Mouse (Mus musculus) embryonic facial prominence, embryonic 12.5 days (tissue): Measurements from ENCODE around the gene Plekhg3. TPM values are rescaled to one million over a fixed set of nuclear protein-coding genes. Genes with fewer than 3 reads are reported as not detected.

Source experiments
- ATAC-seq: fragments of 200-750 bp; cut with Nextera tagmentation; 2 replicates; pipeline ENCODE4 v1.8.0; 2017; ENCODE audit not compliant: insufficient number of reproducible peaks, insufficient read depth, low FRiP score, low TSS enrichment
- H3K27ac ChIP-seq: fragments of 300-500 bp; sonication (generic); 2 replicates; pipeline ENCODE4 v1.5.1; 2016; ENCODE audit warnings: mild to moderate bottlenecking
- H3K27me3 ChIP-seq: fragments of 300-500 bp; sonication (generic); 2 replicates; pipeline ENCODE4 v1.6.1; 2016; ENCODE audit warnings: mild to moderate bottlenecking, moderate library complexity
- H3K36me3 ChIP-seq: fragments of 300-500 bp; sonication (generic); 2 replicates; pipeline ENCODE4 v1.6.1; 2016; ENCODE audit warnings: mild to moderate bottlenecking
- H3K4me1 ChIP-seq: fragments of 300-500 bp; sonication (generic); 2 replicates; pipeline ENCODE4 v1.6.1; 2016
- H3K4me2 ChIP-seq: fragments of 300-500 bp; sonication (generic); replicated peaks from 2 replicates; pipeline ENCODE4 v1.6.1; 2016; ENCODE audit warnings: mild to moderate bottlenecking, moderate library complexity
- H3K4me3 ChIP-seq: fragments of 300-500 bp; sonication (generic); 2 replicates; pipeline ENCODE4 v1.5.1; 2016; ENCODE audit warnings: mild to moderate bottlenecking
- H3K9ac ChIP-seq: fragments of 300-500 bp; sonication (generic); 2 replicates; pipeline ENCODE4 v1.6.1; 2016; ENCODE audit warnings: mild to moderate bottlenecking, moderate library complexity
- H3K9me3 ChIP-seq: fragments of 300-500 bp; sonication (generic); 2 replicates; pipeline ENCODE4 v1.6.1; 2016; ENCODE audit warnings: mild to moderate bottlenecking, moderate library complexity
- WGBS: fragments of 180-500 bp; shearing (Covaris S2); methylation state at CpG from one replicate; pipeline ENCODE4 v1.1.7; 2016; 5-methylcytosine and 5-hydroxymethylcytosine counted together
- polyA plus RNA-seq: library from polyadenylated mRNA; unstranded; fragments of >200 nt; fragmentation: Nextera tagmentation; extraction: Ambion mirVana; gene quantifications from 2 replicates; pipeline ENCODE4 v1.2.1, GENCODE M21; 2016

The Plekhg3 gene
- polyA plus RNA-seq, 1 experiment from 2014 or later = 4.5 TPM

- Histone ChIP-seq H3K36me3 (no peaks in the 10 kb centered on the region), H3K27ac (no peak overlapping the region), H3K9ac (no peak overlapping the region), H3K27me3 (no peaks in the 10 kb centered on the region), H3K9me3 (no peaks in the 10 kb centered on the region), H3K4me2 (no peak overlapping the region), H3K4me1 (peaks cover 14% of the 10 kb centered on the region; the same call in 1 of the 2 replicates), H3K4me3 (no peak overlapping the region)
- 70% methylated on average over 6 of the region's 6 CpGs for WGBS
- ATAC-seq = no peak
These were observed 58.8 kb downstream of the Plekhg3 start for GRCm38 (mm10) chr12:76589531-76589930.

- 77% methylated on average over 3 of the region's 3 CpGs for WGBS
- no peak for ATAC-seq
- no peak overlapping the region for H3K4me2 ChIP-seq
These were observed 60.3 kb downstream of the Plekhg3 start for GRCm38 (mm10) chr12:76591037-76591436.

GRCm38 (mm10) chr12:76592213-76592612, 61.5 kb downstream of the Plekhg3 start:
- Histone ChIP-seq H3K36me3 (no peaks in the 10 kb centered on the region), H3K4me1 (peaks cover 16% of the 10 kb centered on the region; the same call in 1 of the 2 replicates), H3K4me2 (no peak overlapping the region), H3K9me3 (no peaks in the 10 kb centered on the region), H3K27ac (no peak overlapping the region), H3K4me3 (no peak overlapping the region), H3K9ac (no peak overlapping the region), H3K27me3 (0 out of 2 replicates have a peak, but pooled peaks cover 4% of the 10 kb centered on the region)
- ATAC-seq = no peak
- WGBS = 51% methylated on average over 1 of the region's 1 CpGs

More at GRCm38 (mm10) chr12:76591037-76591436, 60.3 kb downstream of the Plekhg3 start:
- Histone ChIP-seq H3K27me3 (no peaks in the 10 kb centered on the region), H3K9me3 (no peaks in the 10 kb centered on the region), H3K27ac (no peak overlapping the region), H3K36me3 (no peaks in the 10 kb centered on the region), H3K4me3 (no peak overlapping the region), H3K9ac (no peak overlapping the region), H3K4me1 (peaks cover 16% of the 10 kb centered on the region; the same call in 1 of the 2 replicates)

- no peak for ATAC-seq
- H3K4me2 ChIP-seq = no peak overlapping the region
- 76% methylated on average over 6 of the region's 6 CpGs for WGBS
- no peaks in the 10 kb centered on the region for H3K36me3 ChIP-seq
- no peak overlapping the region for H3K27ac ChIP-seq
- no peak overlapping the region for H3K4me3 ChIP-seq
- H3K9ac ChIP-seq = 0 out of 2 replicates have a peak overlapping the region, but pooled peaks have one; percentile 24
- H3K27me3 ChIP-seq = 0 out of 2 replicates have a peak, but pooled peaks cover 4% of the 10 kb centered on the region
- H3K4me1 ChIP-seq = peaks cover 16% of the 10 kb centered on the region; the same call in 1 of the 2 replicates
- H3K9me3 ChIP-seq = no peaks in the 10 kb centered on the region
These were observed 62.6 kb downstream of the Plekhg3 start for GRCm38 (mm10) chr12:76593254-76593653.

- 0 out of 2 replicates have a peak, but pooled peaks cover 4% of the 10 kb centered on the region for H3K27me3 ChIP-seq
- no peaks in the 10 kb centered on the region for H3K9me3 ChIP-seq
- ATAC-seq = no peak
- H3K36me3 ChIP-seq = no peaks in the 10 kb centered on the region
- peak overlapping the region; percentile 54; the same call in 1 of the 2 replicates for H3K27ac ChIP-seq
- no peak overlapping the region for H3K4me3 ChIP-seq
- H3K4me1 ChIP-seq = peaks cover 16% of the 10 kb centered on the region; the same call in 1 of the 2 replicates
- H3K9ac ChIP-seq = 0 out of 2 replicates have a peak overlapping the region, but pooled peaks have one; percentile 24
- 16% methylated on average over 7 of the region's 7 CpGs for WGBS
- H3K4me2 ChIP-seq = no peak overlapping the region
These were observed 63.2 kb downstream of the Plekhg3 start for GRCm38 (mm10) chr12:76593839-76594322.

GRCm38 (mm10) chr12:76594556-76594955, 63.9 kb downstream of the Plekhg3 start:
- no peak overlapping the region for H3K27ac ChIP-seq
- 0 out of 2 replicates have a peak, but pooled peaks cover 4% of the 10 kb centered on the region for H3K27me3 ChIP-seq

GRCm38 (mm10) chr12:76595830-76596229, 65.1 kb downstream of the Plekhg3 start:
- Histone ChIP-seq H3K4me1 (peaks cover 11% of the 10 kb centered on the region; the same call in 1 of the 2 replicates), H3K27me3 (0 out of 2 replicates have a peak, but pooled peaks cover 4% of the 10 kb centered on the region), H3K27ac (no peak overlapping the region), H3K9me3 (no peaks in the 10 kb centered on the region), H3K4me2 (no peak overlapping the region), H3K4me3 (no peak overlapping the region), H3K36me3 (no peaks in the 10 kb centered on the region), H3K9ac (no peak overlapping the region)
- WGBS = 76% methylated on average over 2 of the region's 2 CpGs
- no peak for ATAC-seq

More at GRCm38 (mm10) chr12:76594556-76594955, 63.9 kb downstream of the Plekhg3 start:
- Histone ChIP-seq H3K4me1 (peaks cover 14% of the 10 kb centered on the region; the same call in 1 of the 2 replicates), H3K9ac (no peak overlapping the region), H3K4me2 (no peak overlapping the region), H3K4me3 (no peak overlapping the region), H3K9me3 (no peaks in the 10 kb centered on the region), H3K36me3 (no peaks in the 10 kb centered on the region)
- ATAC-seq = no peak
- WGBS = 39% methylated on average over 3 of the region's 3 CpGs

- Histone ChIP-seq H3K4me3 (no peak overlapping the region), H3K27me3 (0 out of 2 replicates have a peak, but pooled peaks cover 4% of the 10 kb centered on the region), H3K4me2 (no peak overlapping the region), H3K27ac (no peak overlapping the region), H3K4me1 (peaks cover 11% of the 10 kb centered on the region; the same call in 1 of the 2 replicates), H3K9me3 (no peaks in the 10 kb centered on the region), H3K36me3 (no peaks in the 10 kb centered on the region), H3K9ac (no peak overlapping the region)
- 59% methylated on average over 15 of the region's 15 CpGs for WGBS
- no peak for ATAC-seq
These were observed 65.8 kb downstream of the Plekhg3 start for GRCm38 (mm10) chr12:76596292-76597023.

- Histone ChIP-seq H3K9ac (no peak overlapping the region), H3K4me2 (no peak overlapping the region), H3K9me3 (no peaks in the 10 kb centered on the region), H3K4me3 (no peak overlapping the region), H3K36me3 (no peaks in the 10 kb centered on the region), H3K27me3 (0 out of 2 replicates have a peak, but pooled peaks cover 4% of the 10 kb centered on the region), H3K4me1 (peaks cover 11% of the 10 kb centered on the region; the same call in 1 of the 2 replicates), H3K27ac (no peak overlapping the region)
- no peak for ATAC-seq
- 63% methylated on average over 15 of the region's 15 CpGs for WGBS
These were observed 66.9 kb downstream of the Plekhg3 start for GRCm38 (mm10) chr12:76597577-76598100.

GRCm38 (mm10) chr12:76598196-76598928, 67.7 kb downstream of the Plekhg3 start:
- Histone ChIP-seq H3K4me3 (no peak overlapping the region), H3K27ac (no peak overlapping the region), H3K4me2 (no peak overlapping the region), H3K36me3 (no peaks in the 10 kb centered on the region), H3K9me3 (no peaks in the 10 kb centered on the region), H3K27me3 (0 out of 2 replicates have a peak, but pooled peaks cover 4% of the 10 kb centered on the region), H3K4me1 (peaks cover 11% of the 10 kb centered on the region; the same call in 1 of the 2 replicates), H3K9ac (no peak overlapping the region)
- WGBS = 70% methylated on average over 24 of the region's 24 CpGs
- ATAC-seq = no peak

- no peak overlapping the region for H3K27ac ChIP-seq
- H3K27me3 ChIP-seq = no peaks in the 10 kb centered on the region
- H3K36me3 ChIP-seq = no peaks in the 10 kb centered on the region
- no peak for ATAC-seq
- 89% methylated on average over 9 of the region's 9 CpGs for WGBS
- no peak overlapping the region for H3K9ac ChIP-seq
- no peak overlapping the region for H3K4me2 ChIP-seq
- H3K9me3 ChIP-seq = no peaks in the 10 kb centered on the region
- no peaks in the 10 kb centered on the region for H3K4me1 ChIP-seq
- no peak overlapping the region for H3K4me3 ChIP-seq
These were observed 73.1 kb downstream of the Plekhg3 start for GRCm38 (mm10) chr12:76603779-76604178.
